Mouse (Mus musculus): ENCODE data around the gene Tubb2b.

The Tubb2b gene

DNA sequence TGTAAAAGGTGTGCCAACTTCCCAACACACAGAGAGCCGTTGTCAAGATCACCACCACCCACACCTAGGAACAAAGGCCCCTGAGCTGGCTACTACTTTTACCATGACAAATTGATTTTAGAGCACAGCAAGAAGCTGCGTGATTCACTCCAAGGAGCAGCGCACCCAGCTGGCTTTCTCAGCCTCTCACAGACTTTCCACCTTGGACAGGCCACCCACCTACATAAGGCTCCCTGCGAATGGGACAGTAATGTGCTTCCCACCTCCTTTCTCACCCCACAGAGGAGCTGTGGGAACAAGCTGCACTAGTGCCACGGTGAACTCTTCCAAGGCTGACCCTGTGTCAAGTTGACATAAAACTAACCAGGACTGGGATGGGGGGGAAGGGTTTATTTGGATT, 13.1 kb upstream of the Tubb2b start:
- no peak for DNase-seq (ENCODE audit: inconsistent age in 2 of 2, low spot score in 1 of 2)

DNA sequence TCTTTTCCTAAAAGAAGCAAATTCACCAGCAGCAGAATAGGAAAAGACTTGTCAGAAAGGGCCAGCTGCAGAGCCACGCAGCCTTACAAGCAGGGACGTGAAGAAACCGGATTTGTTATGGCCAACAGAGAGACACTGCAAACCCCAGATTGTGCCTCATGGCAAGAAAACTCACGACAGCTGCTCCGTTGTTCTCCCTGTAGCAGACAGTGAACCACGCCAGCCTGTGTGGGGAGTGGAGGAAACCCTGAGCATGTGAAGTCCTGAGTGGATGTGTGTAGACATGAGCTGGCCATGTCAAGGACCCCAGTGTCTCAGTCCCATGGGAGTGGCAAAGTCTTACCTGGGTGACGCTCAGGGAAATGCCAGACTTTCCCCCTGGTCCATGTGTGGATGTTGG, 6.3 kb upstream of the Tubb2b start:
- no peak for DNase-seq (ENCODE audit: inconsistent age in 2 of 2, low spot score in 1 of 2)

DNA sequence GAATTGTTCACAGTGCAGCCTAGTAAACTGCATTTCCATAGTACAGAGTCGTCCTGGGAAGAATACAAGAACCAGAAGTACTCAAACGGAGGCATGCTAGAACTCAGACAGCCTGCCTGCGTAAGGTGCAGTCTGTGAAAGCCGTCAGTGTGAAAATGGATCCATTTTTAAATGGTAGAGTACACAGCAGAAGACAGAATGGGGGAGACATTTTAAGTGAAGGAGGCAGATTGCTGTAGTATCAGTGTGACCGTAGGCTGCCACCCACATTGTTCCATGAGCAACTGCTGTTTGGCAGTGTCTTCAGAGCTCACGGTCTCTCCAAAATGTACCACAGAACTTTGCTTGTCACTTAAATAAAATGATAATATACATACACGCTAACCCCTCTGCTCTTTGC, 4.0 kb upstream of the Tubb2b start:
- DNase-seq (ENCODE audit: inconsistent age in 2 of 2, low spot score in 1 of 2): no peak

DNA sequence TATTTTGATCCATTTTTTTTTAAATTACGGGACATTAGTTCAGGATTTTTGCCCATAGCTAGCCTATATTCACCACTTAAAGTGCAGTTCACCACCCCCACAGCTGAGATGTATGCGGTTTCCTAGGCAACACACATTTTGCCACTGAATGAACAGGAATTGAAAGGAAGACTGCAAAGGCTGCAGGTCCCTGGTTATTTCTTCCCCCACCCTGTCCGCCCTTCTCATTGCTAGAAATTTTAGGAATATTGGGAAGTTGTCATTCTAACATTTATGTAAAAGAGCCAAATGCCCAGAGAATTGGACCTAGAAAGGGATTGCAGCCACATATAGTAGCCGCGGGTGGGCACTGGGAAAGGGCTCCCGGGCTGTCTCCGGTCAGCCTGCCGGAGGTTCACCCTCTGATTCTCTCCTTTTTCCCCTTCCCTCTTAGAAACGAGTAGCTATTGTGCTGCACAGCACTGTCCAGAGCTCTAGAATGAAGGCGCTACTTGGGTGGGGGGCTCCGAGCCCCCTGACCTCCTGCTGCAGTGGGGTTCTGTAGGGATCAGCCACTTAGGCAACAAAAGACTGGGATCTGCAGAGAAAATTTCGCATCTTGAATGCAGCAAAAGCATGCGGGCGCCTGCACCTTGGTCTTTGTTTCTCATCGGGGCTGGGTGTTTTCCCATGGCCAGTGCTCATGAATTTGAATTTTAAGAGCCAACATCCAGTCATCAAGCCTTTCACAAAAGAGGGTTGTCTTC, 3.2 kb upstream of the Tubb2b start:
- DNase-seq (ENCODE audit: inconsistent age in 2 of 2, low spot score in 1 of 2): no peak

DNA sequence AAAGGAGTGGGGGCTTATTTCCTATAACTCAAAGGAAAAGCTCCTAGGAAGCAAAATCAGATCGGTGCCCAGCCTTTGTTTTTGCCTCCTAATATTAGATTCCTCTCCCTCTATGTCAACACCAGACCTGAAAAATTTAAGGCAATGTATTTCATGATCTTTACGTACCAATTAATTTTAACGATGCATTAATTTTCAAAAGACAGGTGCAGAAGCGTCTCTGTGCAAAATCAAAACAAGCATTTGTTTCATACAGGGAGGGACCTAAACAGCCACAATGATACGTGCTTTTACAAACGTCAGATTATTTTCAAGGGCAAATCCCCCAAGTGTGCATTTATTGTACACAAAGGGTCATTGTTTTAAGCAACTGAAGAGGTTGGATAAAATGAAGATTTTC, 2.6 kb upstream of the Tubb2b start:
- no peak for DNase-seq (ENCODE audit: inconsistent age in 2 of 2, low spot score in 1 of 2)

DNA sequence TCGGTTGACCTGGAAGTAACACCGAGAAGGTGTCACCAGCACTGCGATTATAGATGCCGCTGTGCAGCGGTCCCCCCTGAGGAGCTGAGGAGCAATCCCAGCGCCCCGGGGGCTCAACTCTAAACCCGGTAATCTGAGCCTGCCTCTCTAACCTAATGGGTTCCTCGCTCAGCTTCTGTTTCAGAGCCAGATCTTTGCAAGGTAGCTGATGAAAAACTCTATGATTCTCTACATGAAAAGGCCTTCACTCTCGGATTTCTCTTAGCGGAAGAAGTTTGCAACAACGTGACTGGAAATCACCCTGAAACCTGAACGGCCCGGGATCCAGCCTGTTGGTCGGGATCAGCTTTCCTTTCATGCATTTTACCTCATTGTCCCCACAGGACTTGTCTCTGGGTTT, 2.0 kb upstream of the Tubb2b start:
- no peak for DNase-seq (ENCODE audit: inconsistent age in 2 of 2, low spot score in 1 of 2)

DNA sequence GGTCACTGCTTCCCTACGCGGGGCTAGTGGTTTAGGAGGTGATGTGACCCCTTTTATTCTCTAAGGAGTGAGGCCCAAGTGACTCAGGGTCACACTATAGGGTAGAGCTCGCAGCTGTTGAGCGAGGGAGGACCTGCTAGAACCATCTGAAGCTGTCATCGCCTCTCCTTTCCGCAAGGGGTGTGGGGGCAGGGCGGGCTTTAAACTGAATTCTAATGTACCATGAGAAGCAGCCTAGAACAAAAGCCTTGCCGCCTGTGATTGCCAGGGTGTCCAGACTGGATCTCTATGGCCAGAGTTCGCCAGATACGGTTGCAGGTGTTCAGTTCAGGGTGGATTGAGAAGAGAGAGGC, 1.4 kb upstream of the Tubb2b start:
- peak; percentile 10 to 48 for DNase-seq (ENCODE audit: inconsistent age in 2 of 2, low spot score in 1 of 2)

DNA sequence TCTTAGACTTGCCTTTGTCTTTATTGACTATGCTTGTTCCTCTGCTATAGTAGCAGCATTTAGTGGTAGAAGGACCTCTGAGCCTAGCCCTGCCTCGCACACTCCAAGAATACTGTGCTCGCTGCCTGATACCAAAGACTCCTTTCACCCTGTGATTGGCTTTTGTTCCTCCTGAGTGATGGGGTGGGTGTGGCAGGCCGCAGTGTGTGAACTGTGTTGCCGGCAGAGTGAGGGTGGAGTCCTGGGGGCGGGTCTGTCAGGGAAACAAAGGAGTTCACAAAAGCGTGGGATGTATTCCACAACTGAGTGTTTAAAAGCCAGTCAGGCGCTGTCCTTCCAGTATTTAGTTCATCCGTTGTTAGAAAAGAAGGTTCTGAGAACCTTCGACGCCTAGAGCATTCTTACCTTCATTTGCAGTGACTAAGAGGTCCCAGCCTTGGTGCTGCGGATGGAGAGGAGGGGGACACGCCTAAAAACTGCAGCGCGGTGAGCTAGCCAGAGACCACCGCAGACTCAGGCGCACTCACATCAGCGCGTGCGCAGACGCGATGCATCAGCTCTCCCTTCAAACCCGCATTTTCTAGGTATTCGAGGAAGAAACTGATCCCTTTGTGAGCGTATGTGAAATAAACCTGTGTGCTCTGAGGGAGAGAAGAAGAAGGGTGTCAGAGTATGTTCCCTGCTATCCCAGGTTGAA, 893 bp upstream of the Tubb2b start:
- peak in 1 of 2 experiments; percentile 60 for DNase-seq (ENCODE audit: inconsistent age in 2 of 2, low spot score in 1 of 2)

DNA sequence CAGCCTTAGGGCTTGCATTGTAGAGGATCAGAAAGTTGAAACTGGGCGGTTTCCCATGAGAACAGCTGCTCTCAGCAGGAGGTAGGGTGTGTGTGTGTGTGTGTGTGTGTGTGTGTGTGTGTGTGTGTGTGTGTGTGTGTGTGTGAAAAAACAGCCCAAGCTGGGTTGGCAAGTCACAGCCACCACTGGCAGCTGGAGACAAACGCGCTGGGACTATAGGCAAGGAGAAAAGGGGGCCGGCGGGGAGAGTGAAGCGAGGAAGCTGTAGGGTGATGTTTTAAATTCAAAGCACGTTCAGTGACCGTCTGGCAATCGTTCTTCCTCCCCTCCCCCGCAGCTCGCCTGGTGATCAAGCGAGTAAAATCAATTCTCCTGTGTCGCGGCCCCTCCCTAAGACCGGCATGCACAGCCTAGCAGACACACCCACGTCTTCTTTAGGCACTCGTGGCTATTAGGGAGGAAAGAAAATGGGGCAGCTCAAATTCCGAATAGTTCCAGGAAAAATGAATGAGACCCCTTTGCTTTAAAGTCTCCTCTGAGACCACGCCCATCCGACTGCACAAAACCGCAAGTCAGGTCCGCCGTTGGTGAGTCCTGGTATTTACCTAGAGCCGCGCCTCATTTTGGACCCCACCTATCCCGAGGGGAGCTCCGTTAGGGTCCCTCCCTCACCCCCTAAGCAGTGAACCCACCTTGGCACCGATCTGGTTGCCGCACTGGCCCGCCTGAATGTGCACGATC, 611 bp downstream of the Tubb2b start:
- peak; percentile 18 to 51 for DNase-seq (ENCODE audit: inconsistent age in 2 of 2, low spot score in 1 of 2)

DNA sequence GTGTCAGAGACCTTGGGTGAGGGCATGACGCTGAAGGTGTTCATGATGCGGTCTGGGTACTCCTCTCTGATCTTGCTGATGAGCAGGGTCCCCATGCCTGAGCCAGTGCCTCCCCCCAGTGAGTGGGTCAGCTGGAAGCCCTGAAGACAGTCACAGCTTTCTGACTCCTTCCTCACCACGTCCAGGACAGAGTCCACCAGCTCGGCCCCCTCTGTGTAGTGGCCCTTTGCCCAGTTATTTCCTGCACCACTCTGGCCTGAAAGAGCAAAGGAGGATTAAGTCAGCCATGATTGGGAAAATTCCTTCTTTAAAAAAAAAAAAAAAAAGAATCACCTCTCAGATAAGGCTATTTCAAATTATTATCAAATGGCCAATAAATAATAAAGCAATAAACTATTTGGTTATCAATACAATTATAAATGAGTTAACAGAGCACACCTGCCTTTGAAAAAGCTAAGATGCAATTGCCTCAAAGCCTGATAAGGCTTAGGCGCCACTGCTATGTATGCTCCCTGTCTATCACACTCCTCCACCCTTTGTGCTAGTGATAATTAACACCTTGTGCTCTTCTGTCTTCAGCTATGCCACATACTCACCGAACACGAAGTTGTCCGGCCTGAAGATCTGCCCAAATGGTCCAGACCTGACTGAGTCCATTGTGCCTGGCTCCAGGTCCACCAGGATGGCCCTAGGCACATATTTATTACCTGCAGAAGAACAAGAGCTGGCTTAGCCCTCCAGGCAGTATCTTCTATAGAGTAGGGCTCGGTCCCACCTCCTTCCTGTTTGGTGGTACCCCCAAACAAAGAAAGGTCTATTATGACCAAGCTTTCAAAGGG, 1.8 kb downstream of the Tubb2b start:
- no peak for DNase-seq (ENCODE audit: inconsistent age in 2 of 2, low spot score in 1 of 2)

DNA sequence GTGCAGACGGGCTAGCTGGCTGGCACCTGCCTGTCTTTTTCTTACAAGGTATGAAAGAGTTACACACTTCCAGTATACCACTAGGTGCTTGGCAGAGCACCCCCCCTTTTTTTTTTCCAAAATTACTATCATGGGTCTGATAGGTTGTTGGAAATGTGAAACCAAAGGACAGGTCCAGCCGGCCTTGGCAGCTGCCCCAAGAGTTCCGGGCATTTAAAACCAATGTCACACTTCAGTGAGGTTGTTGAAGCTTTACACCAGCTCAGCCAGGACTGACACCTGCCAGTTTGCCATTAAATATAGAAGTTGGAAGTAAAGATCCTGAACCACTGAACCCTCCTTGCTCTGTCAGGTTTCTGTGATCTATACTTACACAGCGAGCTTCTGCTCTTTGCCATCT, 4.6 kb downstream of the Tubb2b start:
- DNase-seq (ENCODE audit: inconsistent age in 2 of 2, low spot score in 1 of 2): no peak

DNA sequence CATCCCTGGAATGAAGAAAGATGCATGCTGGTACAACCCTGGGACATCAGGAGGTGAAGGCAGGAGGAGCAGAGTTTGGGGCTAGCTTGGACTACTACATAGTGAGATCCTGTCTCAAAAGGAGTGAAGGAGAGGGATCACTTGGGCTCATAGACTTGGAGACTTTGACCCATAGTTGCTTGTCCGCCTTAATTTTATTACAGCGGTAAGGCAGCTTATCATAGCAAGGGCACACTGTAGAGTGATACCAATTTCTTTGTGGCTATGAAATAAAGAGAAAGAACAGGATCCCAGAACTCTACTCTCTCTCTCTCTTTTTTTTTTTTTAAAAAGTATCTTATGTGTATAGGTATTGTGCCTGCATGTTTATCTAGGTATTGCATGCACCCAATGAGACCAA, 9.7 kb downstream of the Tubb2b start:
- no peak for DNase-seq (ENCODE audit: inconsistent age in 2 of 2, low spot score in 1 of 2)

DNA sequence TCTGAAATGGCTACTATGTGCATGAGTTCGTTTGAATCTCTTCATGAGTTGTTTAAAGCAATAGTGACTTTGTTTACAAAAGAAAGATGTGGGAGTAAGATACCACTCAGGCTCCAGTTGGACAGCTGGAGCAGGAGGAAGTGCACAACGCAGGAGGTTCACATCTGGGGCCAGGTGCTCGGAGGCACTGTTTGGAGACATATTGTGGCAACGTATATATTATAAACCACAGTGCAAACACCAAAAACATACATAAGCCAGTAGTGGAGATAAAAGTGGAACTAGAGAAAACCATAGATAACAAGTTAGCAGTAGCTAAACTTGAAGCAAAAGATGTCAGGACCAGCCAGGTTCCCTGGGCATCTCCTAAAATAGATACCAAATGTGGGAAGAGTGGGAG, 10.9 kb downstream of the Tubb2b start:
- no peak for DNase-seq (ENCODE audit: inconsistent age in 2 of 2, low spot score in 1 of 2)

DNA sequence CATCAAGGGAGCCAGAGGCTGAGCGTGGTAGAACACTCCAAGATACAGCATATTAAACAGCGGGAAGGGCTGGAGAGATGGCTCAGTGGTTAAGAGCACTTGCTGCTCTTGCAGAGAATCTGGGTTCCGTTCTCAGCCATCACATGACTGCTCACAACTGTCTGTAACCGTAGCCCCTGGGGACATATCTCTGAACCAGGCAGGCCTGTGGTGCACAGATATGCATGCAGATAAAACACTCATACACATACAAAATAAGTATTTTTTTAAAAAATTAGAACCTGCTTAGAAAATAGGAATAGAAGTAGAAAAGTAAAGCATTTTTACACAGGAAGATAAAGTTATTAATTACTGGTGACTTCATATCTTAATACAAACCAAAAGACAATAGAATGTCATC, 11.4 kb downstream of the Tubb2b start:
- DNase-seq (ENCODE audit: inconsistent age in 2 of 2, low spot score in 1 of 2): no peak

DNA sequence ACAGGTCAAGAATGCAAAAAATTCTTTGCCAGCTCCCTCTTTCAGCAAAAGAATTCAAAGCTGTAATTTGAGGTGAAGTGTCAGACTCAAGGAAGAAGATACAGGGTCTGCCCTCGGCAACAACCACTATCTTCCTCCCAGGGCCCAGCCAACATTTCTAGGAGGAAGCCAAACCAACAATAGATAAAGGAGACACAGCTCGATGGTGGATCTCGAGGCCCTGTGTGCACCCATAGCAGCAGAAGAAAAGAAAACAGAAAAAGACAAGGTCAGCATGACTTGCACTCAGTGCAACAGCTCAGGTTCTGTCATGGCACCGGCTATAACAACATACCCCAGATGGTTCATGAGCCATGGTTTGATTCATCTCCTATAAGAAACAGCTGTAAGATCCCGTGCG, 13.8 kb downstream of the Tubb2b start:
- DNase-seq (ENCODE audit: inconsistent age in 2 of 2, low spot score in 1 of 2): no peak

DNA sequence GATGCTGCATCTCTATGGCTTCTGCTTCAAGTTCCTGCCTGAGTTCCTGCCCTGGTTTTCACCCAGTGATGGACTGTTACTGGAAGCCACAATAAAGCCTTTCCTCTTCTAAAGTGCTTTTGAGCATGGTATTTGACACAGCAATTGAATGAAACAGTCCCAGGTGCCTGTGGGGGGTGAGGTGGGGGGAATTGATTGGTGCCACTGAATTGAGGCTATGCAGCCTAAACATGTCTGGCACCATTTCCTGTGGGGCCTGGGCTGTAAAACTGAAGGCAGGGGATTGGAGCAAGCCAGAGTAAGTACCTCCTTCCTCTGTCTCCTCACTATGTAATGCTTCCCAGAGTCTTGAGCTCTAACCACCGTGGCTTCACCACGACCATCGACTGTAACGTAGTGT, 15.6 kb downstream of the Tubb2b start:
- DNase-seq (ENCODE audit: inconsistent age in 2 of 2, low spot score in 1 of 2): no peak

DNA sequence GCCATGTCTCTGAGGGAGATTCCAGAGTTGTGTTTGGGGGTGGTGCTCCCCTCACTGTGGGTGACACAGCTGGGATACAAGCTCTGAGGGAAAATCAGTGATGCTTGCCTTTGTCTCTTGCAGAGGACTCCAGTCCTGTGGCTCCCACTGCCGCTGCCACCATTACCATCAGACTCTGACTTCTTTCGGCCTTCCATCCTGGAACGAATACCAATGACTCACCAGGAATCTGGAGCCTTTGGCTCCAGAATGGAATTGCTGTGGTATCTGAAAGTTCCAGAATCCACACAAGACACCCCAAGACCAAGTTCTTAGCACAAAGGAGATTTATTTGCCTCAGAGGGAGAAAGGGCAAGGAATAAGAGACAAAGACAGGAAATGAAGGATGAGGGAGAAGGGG, 17.2 kb downstream of the Tubb2b start:
- DNase-seq (ENCODE audit: inconsistent age in 2 of 2, low spot score in 1 of 2): peak in 1 of 2 experiments; percentile 8

DNA sequence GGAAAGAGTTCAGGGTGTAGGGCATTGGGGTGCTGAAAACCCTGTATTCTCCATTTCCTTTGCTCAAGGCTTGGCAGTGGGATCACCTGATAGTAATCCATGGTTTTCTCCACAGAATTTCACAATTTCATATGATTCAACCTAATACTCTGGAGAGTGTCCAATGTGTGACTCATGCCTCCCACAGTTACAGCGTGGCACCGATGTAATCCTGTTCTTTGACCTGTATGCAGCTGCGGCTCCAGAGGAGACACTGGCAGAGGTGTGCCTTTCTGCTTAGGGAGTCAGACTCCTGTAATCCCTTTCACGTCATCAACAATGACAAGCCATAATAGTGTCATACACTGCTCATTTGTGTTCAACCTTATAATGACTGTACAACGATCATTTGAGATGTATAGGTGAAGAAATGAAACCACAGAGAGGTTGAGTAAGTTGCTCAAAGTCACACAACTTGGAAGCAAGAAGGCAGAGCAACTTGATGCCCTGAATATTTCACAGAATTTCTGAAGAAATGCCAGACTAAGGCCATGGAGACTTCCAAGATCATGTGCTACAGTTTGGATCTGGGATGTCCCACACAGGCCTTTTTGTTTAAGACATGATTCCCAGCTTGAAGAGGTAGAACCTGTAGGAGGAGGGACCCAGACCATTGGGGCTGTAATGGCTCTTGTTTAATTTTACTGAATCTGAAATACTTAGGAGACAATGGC, 17.7 kb downstream of the Tubb2b start:
- DNase-seq (ENCODE audit: inconsistent age in 2 of 2, low spot score in 1 of 2): peak; percentile 79 to 94

DNA sequence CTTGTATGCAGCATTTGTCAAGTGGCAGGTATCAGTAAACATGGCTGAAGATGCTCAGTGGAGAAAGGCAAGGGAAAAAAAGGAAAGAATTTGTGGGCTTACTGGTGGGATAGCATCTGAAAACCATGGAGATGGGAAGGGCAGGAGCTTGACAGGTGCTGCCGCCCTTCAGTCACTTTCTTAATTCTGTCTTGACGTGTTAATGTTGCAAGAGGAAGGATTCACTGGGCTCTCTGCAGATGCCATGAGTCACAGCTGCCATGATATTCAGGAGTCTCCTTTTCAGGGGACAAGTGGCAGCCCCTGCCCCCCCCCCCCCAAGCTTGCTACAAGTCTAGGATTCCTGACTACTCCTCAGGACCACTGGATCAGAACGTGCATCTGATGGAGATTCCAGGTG, 18.4 kb downstream of the Tubb2b start:
- no peak for DNase-seq (ENCODE audit: inconsistent age in 2 of 2, low spot score in 1 of 2)

DNA sequence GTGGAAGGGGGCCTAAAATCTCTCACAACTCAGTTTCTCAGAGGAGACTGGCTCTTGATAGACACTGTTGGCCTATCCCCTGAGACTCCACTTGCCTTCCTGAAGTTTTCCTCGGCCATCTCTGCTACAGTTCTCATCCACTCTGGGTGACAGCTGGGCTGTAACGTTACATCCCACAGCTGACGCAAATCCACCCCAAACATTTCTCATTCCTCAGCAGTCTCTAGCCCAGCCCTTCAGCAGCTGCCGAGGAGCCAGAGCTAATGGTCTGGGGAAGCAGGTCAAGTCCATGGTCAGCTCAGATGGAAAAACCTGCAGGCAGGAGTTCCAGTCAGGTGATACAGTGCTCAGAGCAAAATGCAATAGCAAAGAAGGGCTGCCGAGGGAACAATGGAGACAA, 19.2 kb downstream of the Tubb2b start:
- DNase-seq (ENCODE audit: inconsistent age in 2 of 2, low spot score in 1 of 2): no peak

DNA sequence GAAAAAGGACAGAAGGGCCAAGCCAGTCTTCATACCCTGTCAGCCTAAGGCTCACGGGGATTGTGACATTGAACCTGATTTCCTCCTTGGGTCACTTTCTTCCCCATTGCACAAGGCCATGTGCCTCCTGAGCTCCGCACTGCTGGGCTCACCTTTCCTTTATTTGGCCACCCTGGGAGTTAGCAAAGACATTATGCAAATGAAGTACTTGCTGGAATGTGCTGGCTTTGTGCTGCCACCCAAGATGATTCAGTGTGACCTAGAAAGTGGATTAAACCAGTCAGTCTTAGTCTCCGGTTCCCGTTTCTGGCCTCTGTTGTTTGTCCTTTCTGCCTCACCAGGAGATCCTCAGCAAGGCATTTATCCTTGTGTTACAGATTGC, 20.6 kb downstream of the Tubb2b start:
- DNase-seq (ENCODE audit: inconsistent age in 2 of 2, low spot score in 1 of 2): peak; percentile 11 to 68

Measured in adrenal gland, adult (tissue).